Mouse (Mus musculus): Measurements from ENCODE around the gene Cacng1. TPM values are rescaled to one million over a fixed set of nuclear protein-coding genes. Genes with fewer than 3 reads are reported as not detected.

Gene Cacng1
- total RNA-seq, 2 experiments from 2014 or later = not detected

DNA sequence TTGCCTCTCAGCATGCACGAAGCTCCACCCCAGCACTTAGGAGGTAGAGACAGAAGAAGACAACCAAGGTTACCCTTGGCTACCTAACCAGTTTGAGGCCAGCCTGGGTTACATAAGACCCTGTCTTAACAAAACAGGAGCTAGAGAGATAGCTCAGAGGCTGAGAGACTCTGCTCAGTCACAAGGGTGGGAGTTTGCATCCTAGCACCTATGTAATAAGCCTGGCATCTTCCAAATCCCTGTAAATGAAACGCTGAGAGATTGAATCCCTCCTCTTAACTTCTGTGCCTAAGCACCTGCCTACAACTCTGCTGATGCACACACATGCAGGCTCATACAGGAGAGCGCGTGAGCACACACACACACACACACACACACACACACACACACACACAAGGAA lies 55.9 kb downstream of the Cacng1 start:
- DNase-seq (ENCODE audit: low spot score in 2 of 2) = no peak

DNA sequence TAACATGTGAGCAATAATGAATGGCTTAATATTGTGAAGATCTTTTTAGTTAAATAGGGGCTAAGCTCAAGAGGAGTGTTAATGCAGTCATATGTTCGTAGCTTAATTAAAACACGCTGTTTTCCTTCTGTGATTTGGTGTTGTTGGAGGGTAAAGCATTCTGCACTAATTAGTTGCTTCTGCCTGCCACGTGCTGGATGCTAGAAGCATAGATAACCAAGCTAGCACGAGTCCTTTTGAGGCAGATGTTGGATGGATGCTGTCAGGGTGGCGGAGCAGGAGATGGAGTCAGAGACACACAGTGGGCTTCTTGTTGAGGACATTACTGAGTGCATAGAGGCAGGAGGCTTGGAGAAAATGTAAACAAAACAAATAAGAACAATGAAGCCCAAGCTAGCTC lies 59.2 kb downstream of the Cacng1 start:
- DNase-seq (ENCODE audit: low spot score in 2 of 2) = no peak

GRCm38 (mm10) chr11:107655538-107655937 lies 60.8 kb downstream of the Cacng1 start:
- DNase-seq (ENCODE audit: low spot score in 2 of 2) = no peak

Other genes with a start within 250 kb of the Cacng1 start
- 10 to 100 TPM; 50.5 to 72.8 TPM for gene Pitpnc1, start 245.8 kb downstream of the Cacng1 start, total RNA-seq (2021)
- 10 to 100 TPM; 70.5 to 72.9 TPM for gene Psmd12, start 237.0 kb downstream of the Cacng1 start, total RNA-seq (2021)
- gene Helz, start 168.6 kb downstream of the Cacng1 start, total RNA-seq (2021) = 10 to 100 TPM; 36.6 to 41.4 TPM
- gene Cacng4, start 78.0 kb upstream of the Cacng1 start, total RNA-seq (2021) = 10 to 100 TPM; 49.6 to 62.6 TPM
- gene Cacng5, start 198.5 kb upstream of the Cacng1 start, total RNA-seq (2021) = 10 to 100 TPM; 20.9 to 24.7 TPM